Mouse (Mus musculus) erythroblast, adult 5-6 weeks (primary cell): ENCODE results near the gene Osbpl11. TPM values are rescaled to one million over a fixed set of nuclear protein-coding genes. Genes with fewer than 3 reads are reported as not detected.

ENCODE experiments used
- ATAC-seq: replicated peaks from 2 replicates; pipeline ENCODE4 v1.8.0; 2016; ENCODE audit warnings: moderate number of reproducible peaks, mild to moderate bottlenecking, moderate TSS enrichment, inconsistent platforms; ENCODE audit not compliant: poor library complexity, low FRiP score, severe bottlenecking
- total RNA-seq, 2 experiments: library from RNA; stranded (forward) in 1 of 2; stranded (reverse) in 1 of 2; fragments of 150-400 nt in 1 of 2; fragments of 200-764, 138-1000 nt in 1 of 2; gene quantifications; 2 replicates each; pipeline versions ENCODE4 v1.2.3 to v1.2.4; 2015 to 2017; ENCODE audit warnings: low replicate concordance in 2 of 2

Osbpl11 gene
- total RNA-seq, 2 experiments from 2014 or later = 3.0 to 4.2 TPM

- ATAC-seq = no peak
Measured at GRCm38 (mm10) chr16:33288536-33288935, 103.7 kb downstream of the Osbpl11 start.

GRCm38 (mm10) chr16:33289981-33290380 is 105.1 kb downstream of the Osbpl11 start:
- no peak for ATAC-seq

- ATAC-seq = no peak
Measured at GRCm38 (mm10) chr16:33292241-33292640, 107.4 kb downstream of the Osbpl11 start.

Other genes starting within 250 kb of the Osbpl11 start
- not detected in 2 replicates for gene Iqcg, start 128.9 kb upstream of the Osbpl11 start, total RNA-seq (2015; ENCODE audit: low replicate concordance)
- gene Iqcg, start 128.9 kb upstream of the Osbpl11 start, total RNA-seq (2017; ENCODE audit: low replicate concordance) = not detected in 2 replicates
- 575 and 588 TPM in 2 replicates for gene Rpl35a, start 128.6 kb upstream of the Osbpl11 start, total RNA-seq (2015; ENCODE audit: low replicate concordance)
- 282 and 445 TPM in 2 replicates for gene Rpl35a, start 128.6 kb upstream of the Osbpl11 start, total RNA-seq (2017; ENCODE audit: low replicate concordance)
- gene Lmln, start 122.5 kb upstream of the Osbpl11 start, total RNA-seq (2015; ENCODE audit: low replicate concordance) = 0.19 and 5.0 TPM in 2 replicates
- 1.6 and 2.1 TPM in 2 replicates for gene Lmln, start 122.5 kb upstream of the Osbpl11 start, total RNA-seq (2017; ENCODE audit: low replicate concordance)
- 7.1 and 10.0 TPM in 2 replicates for gene Snx4, start 66.4 kb downstream of the Osbpl11 start, total RNA-seq (2015; ENCODE audit: low replicate concordance)
- gene Snx4, start 66.4 kb downstream of the Osbpl11 start, total RNA-seq (2017; ENCODE audit: low replicate concordance) = 15.3 and 15.6 TPM in 2 replicates
- 11.5 and 15.7 TPM in 2 replicates for gene Zfp148, start 195.8 kb downstream of the Osbpl11 start, total RNA-seq (2015; ENCODE audit: low replicate concordance)
- 5.8 and 7.2 TPM in 2 replicates for gene Zfp148, start 195.8 kb downstream of the Osbpl11 start, total RNA-seq (2017; ENCODE audit: low replicate concordance)